Mouse (Mus musculus) CH12.LX (cell line): Measurements from ENCODE around the gene Clptm1.

Experiments used
- CTCF ChIP-seq, 2 experiments: IDR thresholded peaks in 1 of 2; conservative IDR thresholded peaks in 1 of 2; 2 replicates each; pipeline ENCODE4 v1.5.1; 2011 to 2012; ENCODE audit warnings: low read depth in 2 of 2, low read length in 2 of 2, improper control_type of control experiment in 1 of 2, inconsistent platforms in 1 of 2, mild to moderate bottlenecking in 1 of 2, moderate library complexity in 1 of 2
- EP300 ChIP-seq: IDR thresholded peaks from 2 replicates; pipeline ENCODE4 v1.6.1; 2011; ENCODE audit warnings: low read length, improper control_type of control experiment
- MAX ChIP-seq: IDR thresholded peaks from 2 replicates; pipeline ENCODE4 v1.6.1; 2011; ENCODE audit warnings: low read length, improper control_type of control experiment

DNA sequence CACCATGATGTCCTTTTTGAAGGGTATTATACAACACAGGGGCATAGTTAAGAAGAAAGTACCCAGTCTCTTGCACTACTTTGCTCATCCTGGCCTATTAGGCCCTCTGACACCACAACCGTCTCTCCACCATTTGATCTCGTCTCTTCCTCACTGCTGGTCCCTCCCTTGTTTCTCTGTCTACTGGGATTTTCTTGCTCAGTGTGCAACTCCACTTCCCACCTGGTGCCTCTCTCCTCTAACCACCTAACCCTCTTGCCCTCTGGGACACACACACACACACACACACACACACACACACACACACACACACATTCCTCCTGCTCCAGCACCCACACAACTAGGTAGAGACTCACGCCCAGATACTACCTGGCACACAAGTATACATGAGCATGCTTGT, 14.1 kb upstream of the Clptm1 start:
- TF ChIP-seq CTCF (conservative IDR thresholded peaks at IDR 0.05 in 1 of 2, IDR thresholded peaks at IDR 0.05 in 1 of 2; ENCODE audit: low read depth in 2 of 2, low read length in 2 of 2) (no peak), MAX (no peak), EP300 (no peak)
